Mouse (Mus musculus): ENCODE measurements around the gene Dnah8. TPM values are rescaled to one million over a fixed set of nuclear protein-coding genes. Genes with fewer than 3 reads are reported as not detected.
A peak's percentile ranks its signal among the peaks of the same experiment; 100 is the strongest.

Gene Dnah8
- polyA plus RNA-seq, 1 experiment from 2014 or later: 0.98 TPM

DNA sequence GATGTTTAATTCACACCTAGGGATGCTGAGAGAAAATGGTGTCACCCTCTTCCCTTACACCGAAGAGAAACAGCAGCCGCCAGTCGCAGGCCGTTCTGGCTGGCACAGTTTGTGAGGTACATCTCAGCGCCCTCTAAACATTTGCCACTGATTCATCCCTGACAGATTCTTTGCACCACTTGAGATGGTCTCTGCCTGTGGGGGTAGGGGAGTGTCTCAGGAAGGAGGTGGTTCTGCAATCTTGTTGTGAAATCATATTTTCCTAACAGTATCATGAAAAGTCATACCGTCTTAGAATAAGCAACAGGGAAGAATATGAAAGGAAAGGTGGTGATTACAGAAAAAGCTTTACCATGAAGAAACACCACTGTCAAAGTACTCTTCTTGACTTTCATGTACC lies 224.7 kb downstream of the Dnah8 start:
- Histone ChIP-seq H3K9ac (no peak overlapping the region), H3K9me3 (no peaks in the 10 kb centered on the region), H3K4me1 (no peaks in the 10 kb centered on the region), H3K36me3 (replicated peaks) (no peaks in the 10 kb centered on the region), H3K4me2 (no peak overlapping the region), H3K4me3 (replicated peaks) (no peak overlapping the region), H3K27ac (no peak overlapping the region), H3K27me3 (no peaks in the 10 kb centered on the region)
- 89% methylated on average over 6 of the region's 6 CpGs for WGBS
- no peak for ATAC-seq (ENCODE audit: low FRiP score)

DNA sequence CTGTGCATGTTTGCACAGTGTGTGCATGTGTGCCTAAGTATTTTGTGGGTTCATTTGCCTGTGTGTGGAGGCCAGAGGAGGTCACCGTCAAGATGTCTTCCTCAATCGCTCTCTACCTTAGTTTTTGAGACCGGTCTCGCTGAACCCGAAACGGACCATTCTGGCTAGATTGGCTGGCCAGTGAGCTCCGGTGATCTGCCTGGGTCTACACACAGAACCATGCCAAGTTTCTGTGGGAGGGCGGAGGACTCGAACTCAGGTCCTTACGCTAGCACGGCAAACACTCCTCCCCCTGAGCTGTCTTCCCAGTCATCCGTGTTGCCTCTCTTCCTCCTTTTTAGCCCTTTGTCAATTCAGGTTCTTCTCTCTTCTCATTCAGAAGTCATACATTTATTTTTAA lies 225.7 kb downstream of the Dnah8 start:
- H3K27me3 ChIP-seq: no peaks in the 10 kb centered on the region
- WGBS: 95% methylated on average over 12 of the region's 12 CpGs
- no peak overlapping the region for H3K4me2 ChIP-seq
- H3K36me3 ChIP-seq (replicated peaks): no peaks in the 10 kb centered on the region
- H3K9me3 ChIP-seq: no peaks in the 10 kb centered on the region
- no peaks in the 10 kb centered on the region for H3K4me1 ChIP-seq
- no peak overlapping the region for H3K4me3 ChIP-seq (replicated peaks)
- no peak for ATAC-seq (ENCODE audit: low FRiP score)
- H3K27ac ChIP-seq: no peak overlapping the region
- no peak overlapping the region for H3K9ac ChIP-seq

- Histone ChIP-seq H3K27me3 (no peaks in the 10 kb centered on the region), H3K9me3 (no peaks in the 10 kb centered on the region), H3K36me3 (replicated peaks) (no peaks in the 10 kb centered on the region), H3K9ac (no peak overlapping the region), H3K4me2 (no peak overlapping the region), H3K4me3 (replicated peaks) (no peak overlapping the region), H3K4me1 (no peaks in the 10 kb centered on the region), H3K27ac (no peak overlapping the region)
- no peak for ATAC-seq (ENCODE audit: low FRiP score)
Observed at GRCm38 (mm10) chr17:30852345-30852744, 228.2 kb downstream of the Dnah8 start.

- H3K9ac ChIP-seq: no peak overlapping the region
- H3K9me3 ChIP-seq: no peaks in the 10 kb centered on the region
- H3K4me2 ChIP-seq: no peak overlapping the region
- ATAC-seq (ENCODE audit: low FRiP score): no peak
- WGBS: 93% methylated on average over 5 of the region's 5 CpGs
- no peak overlapping the region for H3K27ac ChIP-seq
- no peaks in the 10 kb centered on the region for H3K27me3 ChIP-seq
- no peak overlapping the region for H3K4me3 ChIP-seq (replicated peaks)
- peaks cover 18% of the 10 kb centered on the region for H3K4me1 ChIP-seq
- no peaks in the 10 kb centered on the region for H3K36me3 ChIP-seq (replicated peaks)
Observed at GRCm38 (mm10) chr17:30857347-30857746, 233.2 kb downstream of the Dnah8 start.

DNA sequence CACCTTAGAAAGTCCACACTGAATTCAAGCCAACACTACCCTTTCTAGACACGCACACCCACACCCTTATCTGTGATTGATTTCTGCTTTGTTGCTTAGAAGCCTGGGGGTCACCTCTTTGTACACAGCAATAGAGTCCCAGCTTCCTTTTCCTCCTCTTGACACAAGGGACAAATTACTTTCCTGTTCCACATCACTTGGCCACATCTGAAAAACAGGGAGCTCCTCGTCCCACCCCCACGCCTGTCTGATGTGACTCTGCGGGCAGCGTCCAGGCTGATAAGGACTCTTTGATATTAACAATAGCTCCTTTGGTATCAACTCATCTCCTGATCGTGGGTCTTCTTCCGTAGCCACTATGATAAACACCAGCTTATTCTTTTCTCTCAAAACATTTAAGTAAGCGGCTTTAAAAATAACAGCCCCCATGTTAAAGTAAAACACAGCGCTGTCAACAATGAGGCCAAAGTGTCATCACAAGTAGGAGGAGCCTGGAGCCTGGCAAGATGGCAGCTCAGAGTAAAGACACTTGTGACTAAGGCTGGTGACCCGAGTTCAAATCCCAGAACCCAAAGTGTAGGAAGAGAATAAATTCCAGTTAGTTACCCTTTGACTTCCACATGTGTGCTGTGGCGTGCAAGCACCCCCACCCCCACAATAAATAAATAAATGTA lies 234.6 kb downstream of the Dnah8 start:
- Histone ChIP-seq H3K4me2 (no peak overlapping the region), H3K4me1 (peaks cover 23% of the 10 kb centered on the region)

GRCm38 (mm10) chr17:30859989-30860585 lies 235.9 kb downstream of the Dnah8 start:
- H3K4me3 ChIP-seq (replicated peaks): no peak overlapping the region
- H3K9me3 ChIP-seq: no peaks in the 10 kb centered on the region
- WGBS: 22% methylated on average over 10 of the region's 10 CpGs
- peak overlapping the region; percentile 72 for H3K27ac ChIP-seq
- H3K4me2 ChIP-seq: no peak overlapping the region
- H3K27me3 ChIP-seq: no peaks in the 10 kb centered on the region
- H3K36me3 ChIP-seq (replicated peaks): no peaks in the 10 kb centered on the region
- peak; percentile 79 for ATAC-seq (ENCODE audit: low FRiP score)
- no peak overlapping the region for H3K9ac ChIP-seq
- H3K4me1 ChIP-seq: peaks cover 23% of the 10 kb centered on the region

More for the DNA sequence above, 234.6 kb downstream of the Dnah8 start:
- Histone ChIP-seq H3K36me3 (replicated peaks) (no peaks in the 10 kb centered on the region), H3K9me3 (no peaks in the 10 kb centered on the region), H3K4me3 (replicated peaks) (no peak overlapping the region), H3K27me3 (no peaks in the 10 kb centered on the region), H3K27ac (no peak overlapping the region), H3K9ac (no peak overlapping the region)
- WGBS: 77% methylated on average over 11 of the region's 11 CpGs
- no peak for ATAC-seq (ENCODE audit: low FRiP score)

DNA sequence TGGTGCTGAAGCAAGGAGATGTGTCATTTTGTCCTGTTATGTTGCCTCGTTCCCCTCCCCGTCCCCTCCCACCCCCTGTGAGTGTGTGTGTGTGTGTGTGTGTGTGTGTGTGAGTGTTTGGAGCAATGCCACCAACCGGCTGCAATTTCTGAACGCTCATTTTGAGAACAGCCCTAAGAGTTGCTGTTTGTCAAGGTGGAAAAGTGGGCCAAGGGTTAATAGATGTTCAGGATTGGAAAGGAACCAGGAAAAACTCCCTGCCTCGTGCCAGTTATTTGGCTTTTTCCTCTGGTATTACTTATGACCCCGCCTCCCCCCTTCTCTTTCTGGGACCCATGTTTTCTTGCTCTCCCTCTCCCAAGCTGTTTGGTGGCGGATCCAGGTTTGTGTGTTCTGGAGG lies 236.5 kb downstream of the Dnah8 start:
- H3K4me1 ChIP-seq: peaks cover 23% of the 10 kb centered on the region
- H3K4me2 ChIP-seq: no peak overlapping the region
- H3K9ac ChIP-seq: no peak overlapping the region
- ATAC-seq (ENCODE audit: low FRiP score): no peak; the same call in 1 of the 2 replicates
- 41% methylated on average over 7 of the region's 7 CpGs for WGBS
- peak overlapping the region; percentile 72 for H3K27ac ChIP-seq
- no peaks in the 10 kb centered on the region for H3K9me3 ChIP-seq
- H3K36me3 ChIP-seq (replicated peaks): no peaks in the 10 kb centered on the region
- H3K4me3 ChIP-seq (replicated peaks): no peak overlapping the region
- no peaks in the 10 kb centered on the region for H3K27me3 ChIP-seq

DNA sequence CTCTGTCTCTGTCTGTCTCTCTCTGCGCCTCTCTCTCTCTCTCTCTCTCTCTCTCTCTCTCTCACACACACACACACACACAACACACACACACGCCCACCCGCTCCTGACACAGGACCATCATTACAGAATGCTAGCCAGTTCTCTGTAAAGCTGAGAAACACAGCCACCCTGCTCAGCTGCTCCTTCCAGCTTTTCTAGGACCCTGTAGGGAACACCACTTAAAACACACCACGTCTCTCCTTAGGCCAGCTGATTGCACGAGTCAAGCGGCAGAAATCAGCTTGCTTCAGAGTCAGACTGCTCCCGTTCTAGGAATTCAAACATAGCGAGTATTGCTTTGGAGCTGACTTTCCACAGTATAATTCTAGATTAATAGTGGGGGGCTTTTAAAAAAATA lies 242.1 kb downstream of the Dnah8 start:
- 65% methylated on average over 8 of the region's 8 CpGs for WGBS

GRCm38 (mm10) chr17:30866966-30867365 lies 242.8 kb downstream of the Dnah8 start:
- Histone ChIP-seq H3K4me2 (no peak overlapping the region), H3K27ac (no peak overlapping the region), H3K36me3 (replicated peaks) (no peaks in the 10 kb centered on the region), H3K9me3 (no peaks in the 10 kb centered on the region), H3K27me3 (no peaks in the 10 kb centered on the region), H3K4me1 (peaks cover 5% of the 10 kb centered on the region), H3K4me3 (replicated peaks) (no peak overlapping the region), H3K9ac (no peak overlapping the region)
- WGBS: 83% methylated on average over 9 of the region's 9 CpGs
- ATAC-seq (ENCODE audit: low FRiP score): no peak

More for the DNA sequence above, 242.1 kb downstream of the Dnah8 start:
- H3K36me3 ChIP-seq (replicated peaks): no peaks in the 10 kb centered on the region
- H3K4me2 ChIP-seq: no peak overlapping the region
- H3K4me1 ChIP-seq: peaks cover 5% of the 10 kb centered on the region
- H3K9ac ChIP-seq: no peak overlapping the region
- no peaks in the 10 kb centered on the region for H3K9me3 ChIP-seq
- no peak overlapping the region for H3K27ac ChIP-seq
- no peaks in the 10 kb centered on the region for H3K27me3 ChIP-seq
- no peak overlapping the region for H3K4me3 ChIP-seq (replicated peaks)
- ATAC-seq (ENCODE audit: low FRiP score): no peak

- peaks cover 5% of the 10 kb centered on the region; the same call in 1 of the 2 replicates for H3K9me3 ChIP-seq
- WGBS: 32% methylated on average over 10 of the region's 10 CpGs
- H3K4me1 ChIP-seq: no peaks in the 10 kb centered on the region
- no peaks in the 10 kb centered on the region for H3K27me3 ChIP-seq
- no peak overlapping the region for H3K4me2 ChIP-seq
- H3K27ac ChIP-seq: no peak overlapping the region
- no peaks in the 10 kb centered on the region for H3K36me3 ChIP-seq (replicated peaks)
- no peak overlapping the region for H3K9ac ChIP-seq
- H3K4me3 ChIP-seq (replicated peaks): no peak overlapping the region
- no peak for ATAC-seq (ENCODE audit: low FRiP score)
Observed at GRCm38 (mm10) chr17:30871040-30871439, 246.9 kb downstream of the Dnah8 start.

DNA sequence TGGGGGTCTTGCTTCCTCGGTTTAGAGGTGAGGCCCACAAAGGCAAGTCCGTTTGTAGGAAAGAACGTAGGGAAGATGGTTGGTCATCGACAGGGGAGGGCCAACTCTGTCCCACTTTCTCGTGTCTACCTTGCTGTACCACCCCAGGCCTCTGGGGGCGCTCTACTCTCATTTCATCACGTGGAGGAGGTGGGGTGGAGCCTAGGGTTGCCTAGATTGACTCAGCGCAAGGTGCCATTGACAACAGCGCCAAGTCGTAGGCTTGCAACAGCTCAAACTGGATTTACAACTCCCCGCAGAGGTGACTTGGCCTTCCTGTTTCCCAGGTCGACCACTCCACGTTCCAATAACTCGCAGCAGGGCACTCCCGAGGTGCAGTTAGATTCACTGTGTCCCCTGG lies 250.1 kb downstream of the Dnah8 start:
- no peaks in the 10 kb centered on the region; the same call in 1 of the 2 replicates for H3K4me1 ChIP-seq
- H3K4me2 ChIP-seq: no peak overlapping the region
- H3K27ac ChIP-seq: no peak overlapping the region
- H3K9ac ChIP-seq: no peak overlapping the region
- H3K9me3 ChIP-seq: peaks cover 5% of the 10 kb centered on the region; the same call in 1 of the 2 replicates
- WGBS: 67% methylated on average over 15 of the region's 15 CpGs
- H3K27me3 ChIP-seq: no peaks in the 10 kb centered on the region
- H3K4me3 ChIP-seq (replicated peaks): no peak overlapping the region
- ATAC-seq (ENCODE audit: low FRiP score): no peak
- H3K36me3 ChIP-seq (replicated peaks): no peaks in the 10 kb centered on the region

- no peak overlapping the region for H3K27ac ChIP-seq
- peaks cover 10% of the 10 kb centered on the region; the same call in 1 of the 2 replicates for H3K4me1 ChIP-seq
- no peak for ATAC-seq (ENCODE audit: low FRiP score)
- peaks cover 5% of the 10 kb centered on the region; the same call in 1 of the 2 replicates for H3K9me3 ChIP-seq
- H3K9ac ChIP-seq: no peak overlapping the region
- H3K27me3 ChIP-seq: no peaks in the 10 kb centered on the region
- WGBS: 91% methylated on average over 7 of the region's 7 CpGs
- H3K4me3 ChIP-seq (replicated peaks): no peak overlapping the region
- H3K4me2 ChIP-seq: no peak overlapping the region
- H3K36me3 ChIP-seq (replicated peaks): no peaks in the 10 kb centered on the region
Observed at GRCm38 (mm10) chr17:30877456-30877855, 253.3 kb downstream of the Dnah8 start.

DNA sequence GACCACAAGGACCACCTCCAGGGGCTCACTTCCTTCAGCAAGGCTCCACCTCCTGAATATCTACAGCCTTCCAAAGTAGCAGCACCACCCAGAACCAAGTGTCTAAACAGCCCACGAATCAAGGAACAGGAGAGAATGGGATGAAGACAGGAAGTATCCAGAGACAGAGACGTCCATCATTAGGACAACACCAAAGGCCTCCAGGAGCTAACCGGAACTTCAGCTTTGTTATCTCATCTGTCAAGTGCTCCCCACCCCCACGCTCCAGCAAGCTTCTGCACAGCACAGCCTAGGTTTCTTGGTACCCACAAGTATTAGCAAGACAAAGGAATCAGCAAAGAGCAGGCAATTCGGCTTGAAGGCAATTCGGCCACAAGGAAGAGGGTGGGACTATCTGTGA lies 254.5 kb downstream of the Dnah8 start:
- Histone ChIP-seq H3K27ac (no peak overlapping the region), H3K4me1 (peaks cover 16% of the 10 kb centered on the region; the same call in 1 of the 2 replicates)
- ATAC-seq (ENCODE audit: low FRiP score): no peak

More for the DNA sequence above, 254.5 kb downstream of the Dnah8 start:
- Histone ChIP-seq H3K9me3 (peaks cover 5% of the 10 kb centered on the region; the same call in 1 of the 2 replicates), H3K27me3 (0 out of 2 replicates have a peak, but pooled peaks cover 4% of the 10 kb centered on the region), H3K36me3 (replicated peaks) (no peaks in the 10 kb centered on the region), H3K4me3 (replicated peaks) (no peak overlapping the region), H3K4me2 (no peak overlapping the region), H3K9ac (no peak overlapping the region)
- WGBS: 58% methylated on average over 6 of the region's 6 CpGs

Measured in forebrain, embryonic 12.5 days (tissue).